Mouse (Mus musculus) urinary bladder, postnatal 36 days (tissue): ENCODE results near the gene Tmem25.
"Not testable (repeated sequence)": the region's sequence is repeated elsewhere in the genome, so short reads cannot be mapped to it uniquely, and the experiment has no call there.

ENCODE experiments used
- DNase-seq, 2 experiments: peaks; one replicate each; pipeline ENCODE4 v3.0.0; 2022; ENCODE audit warnings: low spot score in 2 of 2, mixed read lengths in 1 of 2

Tmem25 gene

GRCm38 (mm10) chr9:44772750-44773651 lies 26.1 kb downstream of the Tmem25 start:
- DNase-seq, result peak; percentile 89 to 92

GRCm38 (mm10) chr9:44772392-44772749 lies 26.7 kb downstream of the Tmem25 start:
- DNase-seq, result no peak

GRCm38 (mm10) chr9:44771376-44771775 lies 27.7 kb downstream of the Tmem25 start:
- DNase-seq, result no peak

GRCm38 (mm10) chr9:44768029-44768394 lies 31.1 kb downstream of the Tmem25 start:
- DNase-seq, result not testable (repeated sequence)

- peak; percentile 71 to 80 for DNase-seq
These were observed 31.7 kb downstream of the Tmem25 start, which contains the start of the genes Arcn1 and Ift46 for GRCm38 (mm10) chr9:44767101-44768028. Gene Arcn1 (minus strand): TSS chr9:44767845. Gene Ift46 (plus strand): TSS chr9:44767908.

- no peak for DNase-seq
These were observed 38.2 kb downstream of the Tmem25 start for GRCm38 (mm10) chr9:44760873-44761272.

GRCm38 (mm10) chr9:44748473-44748872 lies 50.6 kb downstream of the Tmem25 start:
- DNase-seq, result no peak

- DNase-seq, result no peak
These were observed 51.8 kb downstream of the Tmem25 start for GRCm38 (mm10) chr9:44747341-44747740.

- DNase-seq, result no peak
These were observed 52.4 kb downstream of the Tmem25 start for GRCm38 (mm10) chr9:44746666-44747065.

GRCm38 (mm10) chr9:44745371-44745770 lies 53.7 kb downstream of the Tmem25 start:
- no peak for DNase-seq
